Mouse (Mus musculus): ENCODE results near the gene Nt5c2. TPM values are rescaled to one million over a fixed set of nuclear protein-coding genes. Genes with fewer than 3 reads are reported as not detected.
A peak's percentile ranks its signal among the peaks of the same experiment; 100 is the strongest.

The Nt5c2 gene
- total RNA-seq, 2 experiments from 2014 or later, result 68.7 to 80.2 TPM

- DNase-seq (ENCODE audit: low spot score in 2 of 2), result no peak
Measured at GRCm38 (mm10) chr19:46934025-46934424, 80.9 kb downstream of the Nt5c2 start.

- no peak for DNase-seq (ENCODE audit: low spot score in 2 of 2)
Measured at GRCm38 (mm10) chr19:46932608-46933007, 82.3 kb downstream of the Nt5c2 start.

DNA sequence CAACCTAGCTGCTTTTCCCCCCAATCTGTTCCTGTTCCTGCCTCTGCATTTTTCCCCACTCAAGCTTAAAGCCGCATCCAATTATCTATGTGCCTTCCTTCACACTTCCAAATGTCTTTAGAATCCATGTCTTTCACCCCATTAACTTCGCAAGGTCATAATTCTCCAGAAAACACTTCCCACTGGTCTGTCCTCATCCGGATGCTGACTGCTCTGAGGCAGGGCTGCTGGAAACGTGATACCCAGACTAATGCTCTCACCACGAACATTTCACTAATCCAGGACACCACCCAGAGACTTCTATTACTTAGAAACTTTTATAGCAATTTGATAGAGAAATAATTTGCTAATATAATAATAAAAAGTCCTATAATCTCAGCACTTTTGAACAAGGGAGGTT is 84.9 kb downstream of the Nt5c2 start:
- no peak for DNase-seq (ENCODE audit: low spot score in 2 of 2)

DNA sequence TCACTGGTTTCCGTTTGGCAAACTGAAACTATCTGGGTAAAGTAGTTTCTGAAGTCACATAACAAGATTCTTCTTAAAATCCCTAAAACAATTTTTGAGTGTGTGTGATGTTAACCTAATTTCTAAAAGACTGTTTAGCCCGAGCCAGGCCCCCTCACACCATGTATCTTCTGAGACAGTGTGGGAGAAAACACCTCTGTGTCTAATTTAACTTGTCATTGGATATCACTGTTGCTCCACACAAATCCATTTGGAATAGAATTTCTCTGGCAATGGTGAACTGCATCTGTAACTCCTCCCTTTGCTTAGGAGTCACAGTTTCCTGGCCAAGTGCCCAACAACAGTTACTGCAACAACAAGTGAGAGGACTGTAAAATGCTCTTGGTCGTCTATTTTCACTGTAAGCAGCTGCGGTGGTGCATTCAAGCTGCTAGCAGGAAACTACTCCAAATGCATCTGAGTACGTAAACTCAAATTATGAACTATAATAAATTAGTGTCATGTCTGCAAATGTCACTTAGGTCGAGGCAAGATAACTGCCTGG is 85.8 kb downstream of the Nt5c2 start:
- peak; percentile 60 to 87 for DNase-seq (ENCODE audit: low spot score in 2 of 2)

DNA sequence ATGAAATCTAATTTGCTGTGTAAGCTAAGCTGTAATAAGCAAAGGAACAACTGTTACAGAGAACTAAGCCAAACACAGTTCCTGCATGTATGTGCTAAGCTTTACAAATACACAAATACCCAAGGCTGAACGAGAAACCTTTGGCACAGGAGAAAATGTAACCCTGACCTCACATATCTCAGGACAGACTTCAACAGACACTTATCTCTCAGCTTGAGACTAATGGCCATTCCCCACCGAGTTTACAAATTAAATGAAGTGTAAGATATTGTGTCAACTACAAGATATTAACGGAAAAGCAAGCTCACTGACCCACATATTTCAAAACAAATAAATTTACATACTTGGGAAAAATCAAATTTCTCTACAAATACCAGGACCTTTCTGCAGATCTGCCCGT is 86.8 kb downstream of the Nt5c2 start:
- no peak for DNase-seq (ENCODE audit: low spot score in 2 of 2)

DNA sequence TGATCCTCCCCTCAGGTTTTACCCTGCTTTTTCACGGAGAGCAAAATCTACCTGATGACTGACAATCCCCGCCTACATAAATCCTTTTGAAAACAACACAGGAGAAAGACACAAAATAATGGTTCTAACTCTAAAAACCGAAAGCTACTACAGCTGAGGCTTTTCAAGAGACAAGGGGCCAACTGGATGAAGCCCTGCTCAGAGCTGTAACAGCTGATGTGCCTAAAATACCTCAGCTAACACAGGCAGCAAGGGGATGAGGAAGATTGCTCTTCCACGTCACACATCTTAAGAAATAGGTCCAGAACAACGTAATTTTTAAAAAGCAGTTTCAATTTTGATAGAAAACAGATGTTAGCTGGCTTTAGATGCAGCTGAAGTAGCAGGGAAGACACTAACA is 88.0 kb downstream of the Nt5c2 start:
- no peak for DNase-seq (ENCODE audit: low spot score in 2 of 2)

DNA sequence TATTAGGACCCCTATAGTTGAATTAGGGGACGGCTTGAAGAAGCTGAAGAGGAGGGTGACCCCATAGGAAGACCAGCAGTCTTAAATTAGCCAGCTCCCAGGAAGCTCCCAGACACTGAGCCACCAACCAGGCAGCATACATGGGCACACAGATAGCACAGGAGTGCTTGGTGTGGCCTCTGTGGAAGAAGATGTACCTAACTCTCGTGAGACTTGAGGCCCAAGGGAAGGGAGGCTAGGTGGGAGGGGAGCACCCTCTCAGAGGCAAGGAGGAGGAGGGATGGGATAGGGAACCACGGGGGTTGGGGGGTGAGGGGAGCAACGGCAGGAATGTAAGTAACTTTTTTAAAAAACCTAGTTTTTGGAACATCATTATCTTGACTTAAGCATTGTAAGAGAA is 88.6 kb downstream of the Nt5c2 start:
- DNase-seq (ENCODE audit: low spot score in 2 of 2), result no peak

GRCm38 (mm10) chr19:46920571-46920970 is 94.4 kb downstream of the Nt5c2 start:
- no peak for DNase-seq (ENCODE audit: low spot score in 2 of 2)

DNA sequence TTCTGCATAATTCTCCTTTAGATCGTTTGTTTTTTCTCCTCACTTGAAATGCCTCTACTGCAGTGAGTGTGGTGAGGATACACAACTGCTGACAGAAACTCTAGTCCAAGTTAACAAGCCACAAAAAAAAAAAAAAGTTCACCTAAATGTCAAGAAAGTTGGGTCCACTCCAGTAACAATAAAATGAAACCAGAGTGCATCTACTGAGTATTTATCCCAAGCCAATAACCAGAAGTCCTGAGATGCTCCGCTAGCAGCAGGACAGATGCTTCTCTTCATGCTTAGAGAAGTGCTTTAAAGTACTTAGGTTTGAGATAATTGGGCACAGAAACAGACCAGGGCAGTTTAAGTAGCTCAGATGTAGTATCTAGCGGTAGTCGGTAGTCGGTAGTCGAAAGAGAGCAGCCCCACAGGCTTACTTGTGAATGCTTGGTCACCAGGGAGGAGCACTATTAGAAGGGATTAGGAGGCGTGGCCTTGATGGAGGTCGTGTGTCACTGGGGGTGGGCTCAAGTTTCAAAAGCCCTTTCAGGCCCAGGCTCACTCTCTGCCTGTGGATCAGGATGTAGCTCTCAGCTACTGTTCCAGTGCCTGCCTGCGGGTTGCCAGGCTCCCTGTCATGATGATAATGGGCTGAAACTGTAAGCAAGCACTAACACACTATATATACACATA is 99.4 kb downstream of the Nt5c2 start:
- no peak for DNase-seq (ENCODE audit: low spot score in 2 of 2)

- no peak for DNase-seq (ENCODE audit: low spot score in 2 of 2)
Measured at GRCm38 (mm10) chr19:46913626-46914025, 101.3 kb downstream of the Nt5c2 start.

- no peak for DNase-seq (ENCODE audit: low spot score in 2 of 2)
Measured at GRCm38 (mm10) chr19:46911492-46911891, 103.5 kb downstream of the Nt5c2 start.

DNA sequence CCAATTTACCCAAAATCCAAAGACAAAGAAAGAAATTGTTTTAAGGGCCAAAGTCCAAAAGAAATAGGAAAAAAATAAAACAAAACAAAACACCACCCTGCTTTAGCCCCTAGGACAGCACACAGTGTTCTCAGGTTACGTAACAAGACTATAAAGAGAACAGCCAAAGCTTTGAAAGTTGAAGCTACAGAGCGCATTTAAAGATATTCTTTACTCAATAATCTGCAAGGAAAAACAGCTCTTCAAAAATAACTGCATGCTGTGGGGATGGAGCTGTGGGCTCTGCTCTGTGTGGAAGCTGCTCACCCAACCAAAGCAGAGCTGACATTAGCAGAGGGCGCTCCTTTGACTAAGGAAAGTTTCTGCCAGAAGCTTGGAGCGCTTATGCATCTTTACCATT is 106.0 kb downstream of the Nt5c2 start:
- DNase-seq (ENCODE audit: low spot score in 2 of 2), result no peak

- DNase-seq (ENCODE audit: low spot score in 2 of 2), result no peak
Measured at GRCm38 (mm10) chr19:46908207-46908606, 106.7 kb downstream of the Nt5c2 start.

GRCm38 (mm10) chr19:46905971-46906370 is 109.0 kb downstream of the Nt5c2 start:
- DNase-seq (ENCODE audit: low spot score in 2 of 2), result no peak

GRCm38 (mm10) chr19:46905383-46905782 is 109.6 kb downstream of the Nt5c2 start:
- no peak for DNase-seq (ENCODE audit: low spot score in 2 of 2)

DNA sequence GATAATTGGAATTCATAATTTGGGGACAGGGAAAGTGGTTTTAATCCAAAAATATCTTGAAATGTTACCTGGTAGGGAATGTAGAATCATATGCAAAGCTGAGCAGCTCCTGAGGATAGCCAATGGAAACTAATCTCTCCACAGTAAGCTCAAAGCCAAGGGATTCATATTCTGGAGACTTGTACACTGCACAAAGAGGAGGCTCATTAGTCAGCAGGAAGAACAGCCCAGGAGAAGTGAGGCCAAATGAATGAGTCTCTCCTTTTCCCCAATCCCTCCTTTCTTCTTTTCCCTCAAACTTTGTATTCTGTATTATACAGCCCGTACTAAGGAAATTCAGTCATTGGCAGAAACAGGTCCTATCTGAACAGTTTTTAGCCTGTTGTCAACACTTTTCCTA is 110.0 kb downstream of the Nt5c2 start:
- no peak for DNase-seq (ENCODE audit: low spot score in 2 of 2)

- DNase-seq (ENCODE audit: low spot score in 2 of 2), result no peak
Measured at GRCm38 (mm10) chr19:46903379-46903778, 111.6 kb downstream of the Nt5c2 start.

DNA sequence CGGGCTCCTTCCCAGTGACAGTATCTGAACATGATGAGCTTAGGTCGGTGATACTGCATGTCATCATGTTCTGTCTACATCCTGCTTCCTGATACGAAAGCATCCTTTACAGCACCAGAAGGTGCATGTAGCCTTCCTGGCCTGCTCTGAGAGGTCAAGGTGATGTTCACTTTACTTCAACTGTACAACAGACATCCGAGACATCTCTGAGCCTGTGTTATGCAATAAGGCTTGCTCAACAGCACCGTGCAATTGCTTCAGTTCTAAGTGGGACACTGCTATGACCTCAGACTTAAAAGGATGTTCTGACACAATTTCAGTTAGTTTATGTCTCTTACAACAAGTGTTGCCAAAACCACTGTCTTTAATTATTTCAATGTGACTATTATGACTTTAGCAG is 113.6 kb downstream of the Nt5c2 start:
- DNase-seq (ENCODE audit: low spot score in 2 of 2), result no peak

DNA sequence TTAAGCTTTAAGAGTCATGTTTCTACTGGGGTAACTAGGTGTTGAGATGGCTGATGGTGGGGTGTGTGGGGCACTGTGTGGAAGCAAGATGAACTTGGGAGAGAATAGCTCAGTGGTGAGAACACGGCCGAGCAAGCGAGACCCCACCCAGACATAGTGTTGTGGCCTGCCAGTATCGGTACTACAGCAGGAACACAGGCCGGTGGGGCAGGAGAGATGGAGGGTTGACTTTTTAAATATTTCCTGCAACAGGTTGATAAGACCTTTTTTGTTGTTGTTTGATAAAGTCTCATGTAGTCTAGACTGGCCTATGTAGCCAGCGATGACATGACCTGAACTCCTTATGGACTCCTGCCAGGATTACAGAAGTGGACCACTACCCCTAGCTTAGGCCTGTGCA is 114.2 kb downstream of the Nt5c2 start:
- DNase-seq (ENCODE audit: low spot score in 2 of 2), result no peak

- no peak for DNase-seq (ENCODE audit: low spot score in 2 of 2)
Measured at GRCm38 (mm10) chr19:46899871-46900270, 115.1 kb downstream of the Nt5c2 start.

DNA sequence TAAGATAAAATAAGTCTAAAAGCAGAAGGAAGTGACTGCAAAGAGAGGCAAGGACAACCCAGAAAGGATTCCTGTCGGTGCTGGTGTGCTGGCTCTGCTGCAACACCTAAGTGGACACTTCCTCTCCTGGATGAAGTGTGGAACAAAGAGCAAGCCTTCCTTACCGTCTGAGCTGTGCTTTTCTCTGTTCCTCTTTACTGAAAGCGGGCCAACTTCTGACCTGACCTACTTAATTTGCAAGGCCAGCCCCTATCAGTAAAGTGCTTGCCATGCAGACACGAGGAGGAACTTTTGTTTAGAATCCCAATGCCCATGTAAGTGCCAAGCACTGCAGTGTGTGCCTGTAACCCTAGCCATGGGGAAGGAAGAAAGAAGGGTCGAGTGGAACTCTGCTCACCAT is 115.6 kb downstream of the Nt5c2 start:
- no peak for DNase-seq (ENCODE audit: low spot score in 2 of 2)

GRCm38 (mm10) chr19:46898222-46898621 is 116.7 kb downstream of the Nt5c2 start:
- DNase-seq (ENCODE audit: low spot score in 2 of 2), result no peak

DNA sequence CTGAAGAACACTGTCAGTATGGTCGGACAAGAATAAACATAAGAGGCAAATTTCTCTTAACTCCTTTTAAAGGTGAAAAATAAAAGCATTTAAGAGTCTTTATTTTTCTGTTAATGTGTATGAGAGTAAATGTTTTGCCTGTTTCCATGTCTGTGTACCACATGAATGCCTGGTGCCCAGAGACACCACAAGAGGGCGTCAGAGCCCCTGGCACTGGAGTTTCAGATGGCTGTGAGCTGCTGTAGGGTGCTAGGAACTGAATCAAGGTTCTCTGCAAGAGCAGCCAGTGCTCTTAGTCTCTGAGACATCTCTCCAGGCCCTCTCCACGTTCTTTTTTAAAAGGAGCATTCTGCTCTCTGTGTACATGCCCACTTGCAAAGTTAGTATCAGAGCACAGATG is 117.8 kb downstream of the Nt5c2 start:
- DNase-seq (ENCODE audit: low spot score in 2 of 2), result no peak
